Mouse (Mus musculus) right cerebral cortex, adult 2 months (tissue): ENCODE measurements around the gene Sv2a.

Source experiments
- DNase-seq, 2 experiments: peaks; one replicate each; pipeline ENCODE4 v3.0.0; 2021 to 2022; ENCODE audit warnings: low spot score in 2 of 2

Sv2a gene

GRCm38 (mm10) chr3:96243921-96244572, 63.1 kb downstream of the Sv2a start:
- no peak for DNase-seq
